ENCODE assay signal across 8 mouse cellular contexts in the genomic region with DNA sequence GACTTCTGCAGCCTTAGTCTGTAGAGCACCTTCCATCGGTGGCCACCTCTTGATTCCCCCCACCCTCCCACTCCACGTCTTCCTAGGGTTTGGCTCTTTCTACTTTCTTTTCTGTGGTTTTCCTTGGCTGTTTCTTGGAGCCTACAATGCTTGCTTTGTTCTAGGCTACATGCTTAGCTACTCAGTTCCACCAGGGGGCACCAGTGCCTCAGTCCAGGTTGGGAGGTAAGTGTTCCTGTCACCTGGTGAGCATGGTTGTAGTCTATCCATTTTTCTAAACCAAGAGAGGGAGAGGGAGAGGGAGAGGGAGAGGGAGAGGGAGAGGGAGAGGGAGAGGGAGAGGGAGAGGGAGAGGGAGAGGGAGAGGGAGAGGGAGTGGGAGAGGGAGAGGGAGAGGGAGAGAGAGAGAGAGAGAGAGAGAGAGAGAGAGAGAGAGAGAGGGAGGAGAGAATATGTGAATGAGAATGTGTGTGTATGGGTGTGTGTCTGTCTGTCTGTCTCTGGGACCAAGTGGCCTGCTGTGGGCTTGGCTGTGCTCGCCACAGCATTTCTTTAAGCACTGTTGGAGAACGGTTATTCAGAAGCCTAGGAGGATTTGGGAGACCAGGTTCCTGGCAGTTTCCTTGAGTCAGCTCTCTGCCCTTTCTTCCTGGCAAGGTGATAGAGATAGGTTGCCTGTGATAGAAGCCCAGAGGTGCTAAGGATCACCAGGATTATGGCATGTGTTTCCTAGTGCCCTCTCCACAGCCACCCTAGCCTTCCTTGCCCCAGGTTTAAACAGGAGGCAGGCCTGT. TPM values are rescaled to one million over a fixed set of nuclear protein-coding genes. Genes with fewer than 3 reads are reported as not detected.
DNase-seq lines count a peak whose midpoint lies in the region; ATAC-seq and TF ChIP-seq lines count a peak whose summit lies in the region.
"Had no signal": no experiment of that assay in that cellular context is flagged by ENCODE, and none has a peak within 500 bp of the region (broad histone marks: within the 10 kb centered on the region; RNA-seq: fewer than 3 reads in every experiment).

No protein-coding gene starts in this region.

- H3K9ac ChIP-seq in ES-E14 (ENCODE audit: insufficient read depth, low read depth, low read length, poor library complexity, severe bottlenecking), result no peak overlapping the region
- no peak overlapping the region for H3K9ac ChIP-seq in embryonic facial prominence, embryonic 11.5 days (replicated peaks; ENCODE audit: low read length)

- no peak overlapping the region for H3K27ac ChIP-seq in ES-E14 (ENCODE audit: insufficient read depth, low read depth, low read length, poor library complexity, severe bottlenecking)
- no peak overlapping the region for H3K27ac ChIP-seq in embryonic facial prominence, embryonic 11.5 days (replicated peaks; ENCODE audit: low read depth, low read length)
- peak overlapping the region; percentile 62; the same call in 1 of the 2 replicates for H3K27ac ChIP-seq in hindbrain, embryonic 10.5 days
- H3K27ac ChIP-seq: macrophage had no signal

- ATAC-seq in embryonic facial prominence, embryonic 11.5 days (replicated peaks; ENCODE audit: insufficient number of reproducible peaks, low FRiP score, low TSS enrichment, low read depth), result no peak

- no peak overlapping the region for H3K4me2 ChIP-seq in embryonic facial prominence, embryonic 11.5 days (ENCODE audit: low read depth, low read length)

- no peaks in the 10 kb centered on the region for H3K9me3 ChIP-seq in ES-E14 (ENCODE audit: control insufficient read depth, insufficient read depth, low read depth, low read length)
- no peaks in the 10 kb centered on the region for H3K9me3 ChIP-seq in embryonic facial prominence, embryonic 11.5 days (replicated peaks; ENCODE audit: control insufficient read depth, low read length)
- H3K9me3 ChIP-seq in hindbrain, embryonic 10.5 days, result no peaks in the 10 kb centered on the region

- H3K4me3 ChIP-seq in ES-E14 (ENCODE audit: insufficient read depth in 1 of 2, low read depth in 1 of 2, low read length in 2 of 2, poor library complexity in 1 of 2, severe bottlenecking in 1 of 2), result no peak overlapping the region
- H3K4me3 ChIP-seq in embryonic facial prominence, embryonic 11.5 days (ENCODE audit: low read depth, low read length), result no peak overlapping the region
- no peak overlapping the region for H3K4me3 ChIP-seq in hindbrain, embryonic 10.5 days

- H3K27me3 ChIP-seq in embryonic facial prominence, embryonic 11.5 days (ENCODE audit: control insufficient read depth, insufficient read depth, low read length), result no peaks in the 10 kb centered on the region
- no peaks in the 10 kb centered on the region for H3K27me3 ChIP-seq in hindbrain, embryonic 10.5 days (ENCODE audit: insufficient read depth, poor library complexity, severe bottlenecking)

- peaks cover 0 to 1% of the 10 kb centered on the region in 2 experiments; a peak in 1 of 4 replicates for H3K4me1 ChIP-seq in ES-E14 (ENCODE audit: control insufficient read depth in 2 of 2, insufficient read depth in 2 of 2, low read length in 2 of 2, poor library complexity in 1 of 2)
- H3K4me1 ChIP-seq in embryonic facial prominence, embryonic 11.5 days (ENCODE audit: control insufficient read depth, insufficient read depth, low read length), result no peaks in the 10 kb centered on the region; the same call in 1 of the 2 replicates
- peaks cover 11% of the 10 kb centered on the region for H3K4me1 ChIP-seq in hindbrain, embryonic 10.5 days (replicated peaks)

- DNase-seq in ES-E14 (ENCODE audit: low read depth, low spot score), result peak; percentile 72
- peak; percentile 83 for DNase-seq in adrenal gland, postnatal 10 days
- peak; percentile 84 for DNase-seq in embryonic facial prominence, embryonic 11.5 days (ENCODE audit: low spot score)
- DNase-seq in hindbrain, embryonic 10.5 days (ENCODE audit: low spot score), result peak; percentile 67
- DNase-seq in layer of hippocampus, postnatal 10 days (ENCODE audit: low spot score in 2 of 2), result peak; percentile 83 to 86
- peak; percentile 58 to 80 for DNase-seq in lung, postnatal 4 days
- DNase-seq in skeletal muscle tissue, adult 2 months (ENCODE audit: low read depth, low spot score), result peak; percentile 67

- WGBS in embryonic facial prominence, embryonic 11.5 days, result 37% methylated on average over 4 of the region's 4 CpGs
- 52% methylated on average over 4 of the region's 4 CpGs for WGBS in hindbrain, embryonic 10.5 days

- in situ Hi-C loops in ES-E14 (cut with MboI; ENCODE audit: low sequenced_read_pairs in 2 of 2, unreplicated experiment in 2 of 2), result loop anchor here in 1 of 2 experiments (25.0 kb wide), 1 partner anchor 247 kb away; the partner anchor contains the start of gene Ms4a10

- H3K36me3 ChIP-seq in ES-E14 (ENCODE audit: control insufficient read depth, insufficient read depth, low read length, poor library complexity, severe bottlenecking), result peaks cover 26% of the 10 kb centered on the region; the same call in 1 of the 2 replicates
- peaks cover 4% of the 10 kb centered on the region for H3K36me3 ChIP-seq in embryonic facial prominence, embryonic 11.5 days (replicated peaks; ENCODE audit: control insufficient read depth, insufficient read depth, low read depth, low read length)
- H3K36me3 ChIP-seq in hindbrain, embryonic 10.5 days, result peaks cover 43% of the 10 kb centered on the region

TF ChIP-seq in ES-E14, 5 proteins besides CTCF, POLR2A, EP300 and RAD21:
- TF ChIP-seq ZNF384 (IDR thresholded peaks at IDR 0.05; ENCODE audit: low read depth, low read length), result no peak
- peak; percentile 84 for TF ChIP-seq ZC3H11A (IDR thresholded peaks at IDR 0.05; ENCODE audit: borderline replicate concordance, low read depth, low read length)
- TF ChIP-seq CHD2 (IDR thresholded peaks at IDR 0.05; ENCODE audit: low read depth, low read length), result no peak
- no peak for TF ChIP-seq HCFC1 (IDR thresholded peaks at IDR 0.05; ENCODE audit: borderline replicate concordance, insufficient read depth, low read length)
- no peak for TF ChIP-seq MAFK (IDR thresholded peaks at IDR 0.05; ENCODE audit: insufficient read depth, low read depth, low read length)
TF ChIP-seq in ES-E14: peak in this region for 1.

RNA-seq across cellular contexts. Expression of gene Cd5, which starts 23.9 kb away (rescaled TPM):
- total RNA-seq in ES-E14 (2012; rRNA removed), result not detected in 2 replicates
- 1 to 10 TPM; 2.5 to 2.8 TPM for total RNA-seq in adrenal gland, postnatal 10 days (2021)
- polyA plus RNA-seq in embryonic facial prominence, embryonic 11.5 days (2014; fragmentation: Nextera tagmentation; extraction: Ambion mirVana), result 0.15 TPM in 1 of 2 replicates, not detected in the other
- 0.14 and 0.18 TPM in 2 replicates for polyA plus RNA-seq in hindbrain, embryonic 10.5 days (2016; fragmentation: Nextera tagmentation; extraction: Ambion mirVana)
- total RNA-seq in layer of hippocampus, postnatal 10 days (2021), result under 1 TPM; 0.29 to 0.32 TPM

RNA-seq across cellular contexts. Expression of gene Vps37c, which starts 26.3 kb away (rescaled TPM):
- total RNA-seq in ES-E14 (2012; rRNA removed), result 6.2 and 6.6 TPM in 2 replicates
- 10 to 100 TPM; 18.9 to 21.5 TPM for total RNA-seq in adrenal gland, postnatal 10 days (2021)
- polyA plus RNA-seq in embryonic facial prominence, embryonic 11.5 days (2014; fragmentation: Nextera tagmentation; extraction: Ambion mirVana), result 26.2 and 31.8 TPM in 2 replicates
- polyA plus RNA-seq in hindbrain, embryonic 10.5 days (2016; fragmentation: Nextera tagmentation; extraction: Ambion mirVana), result 36.7 and 40.7 TPM in 2 replicates
- total RNA-seq in layer of hippocampus, postnatal 10 days (2021), result 10 to 100 TPM; 24.6 to 26.9 TPM

RNA-seq across cellular contexts. Expression of gene Pga5, which starts 37.0 kb away (rescaled TPM):
- 3.1 and 4.9 TPM in 2 replicates for total RNA-seq in ES-E14 (2012; rRNA removed)
- total RNA-seq in adrenal gland, postnatal 10 days (2021), result not detected
- not detected in 2 replicates for polyA plus RNA-seq in embryonic facial prominence, embryonic 11.5 days (2014; fragmentation: Nextera tagmentation; extraction: Ambion mirVana)
- not detected in 2 replicates for polyA plus RNA-seq in hindbrain, embryonic 10.5 days (2016; fragmentation: Nextera tagmentation; extraction: Ambion mirVana)
- total RNA-seq in layer of hippocampus, postnatal 10 days (2021), result not detected
- polyA plus RNA-seq: macrophage had no signal
